Mouse (Mus musculus) central nervous system, embryonic 14 days (tissue): Measurements from ENCODE around the gene Ezr. TPM values are rescaled to one million over a fixed set of nuclear protein-coding genes. Genes with fewer than 3 reads are reported as not detected.

ENCODE experiments used
- polyA plus RNA-seq: library from polyadenylated mRNA; depleted of rRNA; stranded (reverse); fragments of >200 nt; gene quantifications from 2 replicates; pipeline ENCODE4 v1.2.3, GENCODE M21; 2012; rRNA removed

The Ezr gene
- 44.3 and 63.2 TPM in 2 replicates for polyA plus RNA-seq

GRCm38 (mm10) chr17:6782611-6783005 is at the start of gene Ezr:
Gene Ezr, minus strand, starts transcription at chr17:6782784.

Other genes starting within 250 kb of the Ezr start
- 63.6 and 68.8 TPM in 2 replicates for gene Dynlt1c, start 181.1 kb downstream of the Ezr start, polyA plus RNA-seq
- 316 and 354 TPM in 2 replicates for gene Dynlt1f, start 126.9 kb downstream of the Ezr start, polyA plus RNA-seq
- gene Sytl3, start 123.7 kb downstream of the Ezr start, polyA plus RNA-seq = 0.61 and 0.63 TPM in 2 replicates
- gene Rsph3b, start 165.9 kb upstream of the Ezr start, polyA plus RNA-seq = 27.0 and 27.9 TPM in 2 replicates
- gene Tagap1, start 178.4 kb upstream of the Ezr start, polyA plus RNA-seq = 46.1 and 47.7 TPM in 2 replicates
- 86.5 and 102 TPM in 2 replicates for gene Rnaset2b, start 187.8 kb upstream of the Ezr start, polyA plus RNA-seq
- 0.66 and 0.79 TPM in 2 replicates for gene Gm49721, start 196.1 kb upstream of the Ezr start, polyA plus RNA-seq
- not detected in 2 replicates for gene Gm1604a, start 242.8 kb upstream of the Ezr start, polyA plus RNA-seq